Mouse (Mus musculus): Measurements from ENCODE around the gene Pla2g4b.

DNA sequence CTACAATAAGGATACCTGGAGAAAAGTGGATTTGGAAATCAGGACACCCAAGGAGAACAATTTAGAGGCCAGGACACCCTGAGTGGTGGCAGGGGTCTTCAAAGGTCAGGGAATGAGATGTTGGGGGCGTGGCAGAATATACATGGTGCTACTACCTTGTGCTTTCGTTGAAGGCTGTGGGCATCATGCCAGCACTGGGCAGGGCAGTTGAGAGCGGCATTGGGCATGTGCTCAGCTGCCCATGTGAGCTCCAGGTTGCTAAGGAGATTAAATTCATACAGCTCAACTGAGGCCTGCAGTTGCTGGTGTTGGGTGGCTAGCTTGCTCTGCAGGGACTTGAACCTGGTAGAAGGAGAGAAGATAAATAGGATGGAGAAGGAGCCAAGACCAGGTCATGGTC lies 33.0 kb downstream of the Pla2g4b start:
- no peak for TF ChIP-seq TAL1 (IDR thresholded peaks at IDR 0.05; ENCODE audit: low read length)
- TF ChIP-seq GATA1 (IDR thresholded peaks at IDR 0.05; ENCODE audit: low read length) = no peak
